Mouse (Mus musculus): ENCODE measurements around the gene Trak1. TPM values are rescaled to one million over a fixed set of nuclear protein-coding genes. Genes with fewer than 3 reads are reported as not detected.
A peak's percentile ranks its signal among the peaks of the same experiment; 100 is the strongest.

The Trak1 gene
- total RNA-seq, 2 experiments from 2014 or later: 25.3 to 29.7 TPM

- ATAC-seq (replicated peaks; ENCODE audit: poor library complexity, severe bottlenecking): no peak
Measured at GRCm38 (mm10) chr9:121291275-121291674, 6.0 kb upstream of the Trak1 start.

- no peak for ATAC-seq (replicated peaks; ENCODE audit: poor library complexity, severe bottlenecking)
Measured at GRCm38 (mm10) chr9:121293187-121293586, 4.1 kb upstream of the Trak1 start.

- no peak for ATAC-seq (replicated peaks; ENCODE audit: poor library complexity, severe bottlenecking)
Measured at GRCm38 (mm10) chr9:121295221-121295620, 2.1 kb upstream of the Trak1 start.

- ATAC-seq (replicated peaks; ENCODE audit: poor library complexity, severe bottlenecking): no peak
Measured at GRCm38 (mm10) chr9:121298065-121298398, 730 bp downstream of the Trak1 start.

- peak; percentile 35 for ATAC-seq (replicated peaks; ENCODE audit: poor library complexity, severe bottlenecking)
Measured at GRCm38 (mm10) chr9:121298411-121299091, 1.2 kb downstream of the Trak1 start.

GRCm38 (mm10) chr9:121299223-121299755 is 2.0 kb downstream of the Trak1 start:
- no peak for ATAC-seq (replicated peaks; ENCODE audit: poor library complexity, severe bottlenecking)

GRCm38 (mm10) chr9:121299976-121300570 is 2.8 kb downstream of the Trak1 start:
- no peak for ATAC-seq (replicated peaks; ENCODE audit: poor library complexity, severe bottlenecking)

- peak; percentile 60 for ATAC-seq (replicated peaks; ENCODE audit: poor library complexity, severe bottlenecking)
Measured at GRCm38 (mm10) chr9:121301041-121301920, 4.0 kb downstream of the Trak1 start.

GRCm38 (mm10) chr9:121302543-121302942 is 5.2 kb downstream of the Trak1 start:
- no peak for ATAC-seq (replicated peaks; ENCODE audit: poor library complexity, severe bottlenecking)

- no peak for ATAC-seq (replicated peaks; ENCODE audit: poor library complexity, severe bottlenecking)
Measured at GRCm38 (mm10) chr9:121303086-121303485, 5.8 kb downstream of the Trak1 start.

- no peak for ATAC-seq (replicated peaks; ENCODE audit: poor library complexity, severe bottlenecking)
Measured at GRCm38 (mm10) chr9:121303748-121304147, 6.4 kb downstream of the Trak1 start.

- ATAC-seq (replicated peaks; ENCODE audit: poor library complexity, severe bottlenecking): no peak
Measured at GRCm38 (mm10) chr9:121304520-121304919, 7.2 kb downstream of the Trak1 start.

- peak; percentile 57 for ATAC-seq (replicated peaks; ENCODE audit: poor library complexity, severe bottlenecking)
Measured at GRCm38 (mm10) chr9:121305456-121305855, 8.2 kb downstream of the Trak1 start.

GRCm38 (mm10) chr9:121309287-121309686 is 12.0 kb downstream of the Trak1 start:
- no peak for ATAC-seq (replicated peaks; ENCODE audit: poor library complexity, severe bottlenecking)

- no peak for ATAC-seq (replicated peaks; ENCODE audit: poor library complexity, severe bottlenecking)
Measured at GRCm38 (mm10) chr9:121310501-121310900, 13.2 kb downstream of the Trak1 start.

- ATAC-seq (replicated peaks; ENCODE audit: poor library complexity, severe bottlenecking): no peak
Measured at GRCm38 (mm10) chr9:121311846-121312236, 14.5 kb downstream of the Trak1 start.

GRCm38 (mm10) chr9:121312237-121312891 is 15.1 kb downstream of the Trak1 start:
- ATAC-seq (replicated peaks; ENCODE audit: poor library complexity, severe bottlenecking): no peak

GRCm38 (mm10) chr9:121313656-121314374 is 16.5 kb downstream of the Trak1 start:
- peak; percentile 60 for ATAC-seq (replicated peaks; ENCODE audit: poor library complexity, severe bottlenecking)

GRCm38 (mm10) chr9:121314541-121315152 is 17.3 kb downstream of the Trak1 start:
- peak; percentile 72 for ATAC-seq (replicated peaks; ENCODE audit: poor library complexity, severe bottlenecking)
